Mouse (Mus musculus) retina, postnatal 7 days (tissue): ENCODE results near the gene Znrd1as.

Source experiments
- DNase-seq: peaks from one replicate; pipeline ENCODE4 v3.0.0-alpha.2; 2012; ENCODE audit warnings: low read depth, low spot score

Znrd1as gene

DNA sequence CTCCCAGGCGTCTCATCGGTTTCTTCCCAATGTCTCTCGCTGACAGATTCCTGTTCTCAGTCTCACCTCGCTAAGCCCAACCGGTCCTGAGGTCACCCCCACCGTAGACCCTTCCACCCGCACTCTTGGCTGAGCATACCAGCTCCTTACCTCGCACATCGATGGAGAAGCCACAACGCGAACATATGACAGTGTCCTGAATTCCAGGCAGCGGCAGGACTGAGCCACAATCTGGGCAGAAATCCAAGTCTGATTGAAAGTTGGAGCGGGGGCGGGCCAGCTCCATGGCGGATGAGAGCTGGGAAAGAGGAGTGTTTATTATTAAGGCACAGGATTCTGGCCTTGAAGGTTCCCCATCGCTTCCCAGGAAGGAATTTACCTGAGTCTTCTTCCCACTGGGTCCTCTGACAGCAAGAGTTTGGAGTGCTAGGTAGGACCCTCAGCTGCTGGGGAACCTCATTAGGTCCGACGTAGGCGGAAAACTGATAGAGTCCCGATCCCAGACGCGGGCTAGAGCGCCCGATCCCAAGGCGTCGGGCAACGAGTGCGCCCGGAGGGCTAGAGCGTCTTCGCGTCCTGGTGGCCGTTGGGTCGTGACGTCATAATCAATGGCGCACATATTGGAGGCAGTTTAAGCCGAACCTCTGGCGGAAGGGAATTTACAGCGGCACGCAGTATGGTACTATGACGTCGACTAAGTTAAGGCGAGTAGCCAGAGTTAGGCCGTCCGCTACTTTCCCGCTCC is at the start of gene Znrd1as, which contains the start of gene Znrd1:
Gene Znrd1as, plus strand, starts transcription at position 594 of the 745 bp plus-strand sequence.
Gene Znrd1, minus strand, starts transcription at position 561 of the 745 bp plus-strand sequence.
- DNase-seq = peak; percentile 97

DNA sequence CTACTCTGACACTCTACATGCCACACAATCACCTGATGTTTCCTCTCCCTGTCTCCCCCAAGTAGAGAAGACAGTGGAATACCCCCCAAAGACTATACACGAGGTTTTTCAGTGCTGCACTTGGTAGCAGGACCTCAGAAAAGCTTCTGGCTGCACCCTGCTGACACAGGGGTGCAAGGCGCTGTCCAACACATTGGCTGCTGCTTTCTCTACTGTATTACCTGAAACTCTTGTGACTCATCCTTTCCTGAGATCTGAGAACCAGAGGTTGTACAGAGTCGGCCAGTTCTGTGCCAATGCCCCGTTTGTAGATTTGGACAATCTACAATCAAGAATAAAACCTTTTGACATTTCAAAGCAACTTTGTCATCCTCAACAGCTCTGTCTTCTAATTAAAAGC is 48.6 kb upstream of the Znrd1as start:
- no peak for DNase-seq

DNA sequence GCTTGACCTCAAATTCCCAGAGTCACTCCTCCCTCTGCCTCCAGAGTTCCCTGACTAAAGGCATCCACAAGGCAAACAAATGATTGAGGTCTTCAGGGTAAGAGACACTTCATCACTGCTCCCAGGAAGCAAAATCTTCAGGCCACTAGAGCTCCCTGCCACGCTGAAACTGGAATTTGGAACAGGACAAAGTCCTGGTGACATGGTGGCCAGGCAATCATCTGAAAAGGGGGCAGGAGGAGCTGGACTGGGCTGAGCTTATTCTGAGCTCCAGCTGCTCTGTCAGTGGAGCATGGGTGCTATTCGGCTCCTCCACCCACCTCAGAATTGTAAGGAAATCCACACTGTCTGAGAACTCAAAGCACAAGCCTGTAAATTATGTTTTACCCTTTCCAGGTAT is 46.4 kb upstream of the Znrd1as start:
- DNase-seq = no peak

DNA sequence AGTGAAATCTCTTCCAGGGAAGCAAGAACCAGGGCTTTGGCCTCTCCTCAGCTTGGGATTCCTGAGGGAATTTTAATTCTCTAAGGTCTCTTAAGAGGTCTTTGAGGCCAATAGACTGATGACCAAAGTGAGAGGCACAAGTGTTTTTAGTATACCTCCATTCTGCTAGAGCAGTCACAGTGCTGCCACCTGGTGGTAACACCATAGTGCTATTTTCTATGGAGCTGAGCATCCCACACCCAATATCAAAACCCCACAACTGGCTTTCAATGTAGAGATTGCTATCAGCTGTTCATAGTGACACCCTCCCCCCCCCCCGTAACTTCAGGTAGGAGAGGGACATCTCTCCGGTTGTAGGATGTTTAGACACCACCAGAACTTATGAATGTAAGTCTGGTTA is 44.3 kb upstream of the Znrd1as start:
- peak; percentile 54 for DNase-seq

DNA sequence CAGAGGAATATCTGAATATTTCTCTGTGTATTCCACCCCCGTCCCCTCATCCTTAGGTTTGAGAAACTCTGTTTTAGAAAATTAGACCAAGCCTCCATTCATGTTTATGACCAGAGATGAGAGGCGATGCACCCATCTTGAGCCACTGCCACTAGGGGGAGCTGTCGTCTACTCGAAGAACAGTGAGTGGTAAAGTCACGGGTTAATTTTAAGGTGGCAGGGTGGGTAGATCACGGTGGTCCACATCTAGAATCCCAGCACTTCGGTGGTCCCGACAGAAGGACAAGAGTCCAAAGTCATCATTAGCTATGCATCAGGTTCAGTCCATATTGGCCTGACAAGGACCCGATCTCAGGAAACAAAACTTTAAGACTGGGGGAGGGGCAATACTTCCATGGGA is 43.3 kb upstream of the Znrd1as start:
- DNase-seq = peak; percentile 33

DNA sequence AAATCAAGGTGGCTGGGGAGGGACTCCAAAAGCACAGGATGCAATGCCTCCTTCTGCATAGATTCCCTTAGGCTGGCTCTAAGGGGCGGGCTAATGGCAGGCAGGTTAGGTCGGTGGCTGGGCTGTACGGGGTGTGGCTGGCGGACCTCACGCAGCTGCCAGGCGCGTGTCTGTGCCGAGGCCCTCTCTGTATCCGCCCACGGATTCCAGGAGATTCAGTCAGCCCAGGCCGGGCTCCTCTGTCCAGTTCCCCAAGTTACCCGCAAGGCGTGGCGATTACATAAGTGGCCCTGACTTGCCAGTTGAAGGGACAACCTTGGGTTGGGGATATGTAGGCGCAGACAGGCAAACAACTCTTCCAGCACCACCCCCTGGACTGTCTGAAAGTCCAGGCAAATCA is 38.2 kb upstream of the Znrd1as start:
- DNase-seq = no peak

DNA sequence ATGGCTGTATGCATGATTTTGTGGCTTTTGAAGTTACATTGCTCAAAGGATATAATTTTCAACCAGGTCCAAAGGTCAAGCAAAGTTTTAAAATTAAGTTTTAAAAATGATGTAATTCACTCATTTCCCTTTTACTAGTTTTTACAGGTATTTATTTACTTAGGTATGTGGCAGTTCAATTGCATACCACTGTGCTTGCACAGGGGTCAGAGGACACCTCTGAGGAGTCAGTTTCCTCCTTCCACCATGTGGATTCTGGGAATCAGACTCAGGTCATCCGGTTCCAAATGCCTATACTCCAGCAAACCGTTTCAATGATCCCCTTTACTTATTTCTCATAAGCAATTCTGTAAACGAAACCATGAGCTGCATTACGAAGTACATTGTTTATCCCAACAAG is 35.7 kb upstream of the Znrd1as start:
- DNase-seq = no peak

DNA sequence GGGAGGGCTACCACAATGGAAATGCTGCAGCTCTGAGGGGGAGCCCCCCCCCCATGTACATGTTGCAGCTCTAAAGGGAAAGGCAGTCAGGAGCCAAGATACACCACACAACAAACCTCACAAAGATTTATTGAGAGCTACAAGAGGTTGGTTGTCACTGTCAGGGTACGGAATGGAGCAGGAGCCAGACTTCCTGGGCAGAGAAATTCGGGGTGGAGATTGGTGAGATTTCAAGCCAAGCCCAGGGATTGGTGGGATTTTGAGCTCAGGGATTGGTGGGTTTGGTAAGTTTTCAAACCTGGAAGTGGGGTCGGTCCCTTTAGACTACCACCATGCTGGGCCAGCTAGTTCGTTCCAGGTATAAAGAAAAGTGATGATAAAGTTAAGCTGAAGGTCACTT is 34.9 kb upstream of the Znrd1as start:
- no peak for DNase-seq

DNA sequence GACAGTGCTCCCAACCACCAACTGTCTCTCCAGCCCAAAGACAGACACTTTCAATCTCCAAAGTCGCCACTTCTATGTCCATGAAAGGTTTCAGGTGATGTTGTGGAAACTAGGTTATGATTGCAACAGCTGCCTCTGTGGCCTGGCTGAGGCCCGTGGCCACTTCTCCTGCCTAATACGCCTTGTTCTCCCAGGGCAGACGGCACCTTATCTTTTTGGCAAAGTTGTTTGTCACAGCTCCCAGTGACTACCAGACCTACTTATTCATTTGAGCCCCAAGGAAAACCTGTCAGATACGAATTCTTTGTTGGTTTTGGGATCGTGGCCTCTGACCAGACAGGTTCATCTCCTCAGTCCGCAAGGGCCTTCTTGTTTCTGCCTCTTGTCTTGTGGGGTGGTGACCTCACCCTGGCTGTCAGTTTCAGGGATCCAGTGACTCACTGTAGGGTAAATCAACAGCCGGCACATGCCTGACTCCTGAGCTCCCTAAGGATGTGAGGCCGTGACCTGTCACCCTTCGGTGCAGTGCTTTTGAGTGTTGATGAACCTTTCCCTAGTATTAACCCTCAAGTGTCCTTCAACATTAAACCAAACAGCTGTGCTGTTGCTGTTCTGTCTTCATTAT is 30.8 kb upstream of the Znrd1as start:
- no peak for DNase-seq

DNA sequence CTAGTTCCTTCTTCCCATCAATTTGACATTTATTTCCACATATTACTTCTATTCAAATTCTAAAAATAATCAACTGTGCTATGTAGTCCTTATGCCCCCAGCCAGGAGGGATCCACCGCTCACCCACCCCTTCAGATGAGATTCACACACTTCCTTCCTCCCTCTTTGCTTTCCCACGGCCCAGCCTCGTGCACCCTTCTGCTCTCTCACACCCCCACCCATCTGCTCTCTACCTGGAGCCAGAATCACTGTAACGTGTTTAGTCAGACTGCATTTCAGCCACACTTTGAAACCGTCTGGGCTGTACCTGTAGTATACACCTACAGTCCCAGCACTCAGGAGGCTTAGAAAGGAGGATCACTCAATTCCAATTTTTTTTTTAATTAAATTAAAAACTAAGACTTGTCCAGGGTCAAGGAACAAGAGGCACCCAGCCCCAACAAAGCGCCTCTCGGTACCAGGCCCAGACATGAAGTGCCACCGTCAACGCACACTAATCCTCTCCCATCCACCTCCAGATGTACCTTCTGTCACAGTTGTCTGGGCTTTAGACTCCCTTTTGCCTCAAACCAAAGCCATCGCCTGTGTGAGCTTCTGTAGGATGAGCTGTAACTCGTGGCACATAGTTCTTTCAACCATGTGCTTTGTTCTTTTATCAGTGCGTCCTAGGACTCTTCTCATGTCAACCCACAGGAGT is 29.0 kb upstream of the Znrd1as start:
- DNase-seq = no peak

DNA sequence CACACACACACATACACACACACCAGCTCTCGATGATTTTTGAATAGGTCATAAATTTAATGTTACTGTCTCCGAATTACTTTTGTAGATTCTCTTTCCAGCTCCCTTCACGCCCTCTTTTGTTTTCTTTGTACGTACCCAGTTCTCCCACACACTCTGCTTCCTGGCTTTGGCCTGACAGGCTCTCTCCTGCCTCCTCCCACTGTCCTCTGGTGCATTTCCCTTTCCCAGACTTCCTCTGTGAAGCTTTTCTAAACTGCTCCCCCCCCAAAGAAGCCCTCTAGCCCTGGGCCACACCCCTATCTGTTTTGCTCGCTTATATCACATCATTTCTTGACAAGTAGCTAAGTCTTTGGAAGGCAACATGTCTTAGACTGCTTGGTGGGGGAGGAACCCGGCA is 28.2 kb upstream of the Znrd1as start:
- no peak for DNase-seq

DNA sequence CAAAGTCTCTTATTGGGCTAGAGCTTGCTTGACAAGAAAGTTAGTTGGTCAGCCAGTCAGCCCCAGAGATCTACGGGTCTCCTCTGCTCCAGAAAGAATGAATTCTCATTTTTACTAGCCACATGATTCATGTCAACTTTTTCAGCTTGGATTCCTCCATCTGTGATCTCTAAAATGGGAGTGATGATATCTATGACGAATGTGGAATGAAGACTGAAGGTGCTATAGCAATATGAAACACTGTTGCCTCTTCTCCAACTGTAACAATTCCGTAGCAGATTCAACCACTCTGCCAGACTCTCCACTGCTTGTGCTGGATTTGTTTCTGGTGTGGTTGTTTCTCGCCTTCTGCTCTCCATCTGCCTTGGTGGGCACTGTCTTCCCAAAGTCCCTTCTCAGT is 27.3 kb upstream of the Znrd1as start:
- DNase-seq = no peak

DNA sequence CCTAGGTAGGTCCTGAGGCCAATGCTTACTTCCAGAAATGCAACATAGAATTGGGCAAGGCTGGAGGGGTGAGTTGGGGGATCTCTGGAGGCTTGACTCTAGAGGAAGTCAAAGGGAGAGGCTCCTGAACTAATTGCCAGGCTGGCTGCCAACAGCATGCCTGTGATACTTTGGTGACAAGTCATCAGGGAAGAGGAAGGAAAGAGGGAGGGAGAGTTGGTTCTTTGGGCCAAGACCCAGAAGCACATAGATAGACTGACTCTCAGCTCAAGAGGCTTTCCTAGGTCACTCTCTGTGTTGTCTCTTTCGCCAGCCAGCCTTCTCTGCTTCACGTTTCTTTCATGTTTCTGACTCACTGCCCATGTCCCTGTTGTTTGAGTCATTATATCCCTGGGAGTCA is 26.6 kb upstream of the Znrd1as start:
- DNase-seq = no peak

DNA sequence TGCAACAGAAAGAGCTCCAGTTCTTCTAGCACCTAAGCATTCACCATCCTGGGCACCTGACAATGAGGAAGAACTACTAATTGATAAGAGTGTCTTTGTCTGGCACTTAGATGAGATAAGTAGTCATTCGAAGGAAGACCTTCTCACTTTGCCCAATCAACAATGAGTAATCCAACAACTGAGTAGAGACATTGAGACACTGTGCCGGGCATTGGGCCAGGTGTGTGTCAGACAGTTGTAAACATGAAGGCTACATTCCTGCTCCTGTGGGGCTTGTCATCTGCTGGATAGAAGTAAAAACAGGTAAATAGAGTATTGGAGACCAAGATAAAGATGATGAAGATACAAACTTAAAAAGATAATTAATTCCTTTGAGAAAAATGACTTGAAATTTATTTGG is 20.3 kb upstream of the Znrd1as start:
- DNase-seq = no peak

DNA sequence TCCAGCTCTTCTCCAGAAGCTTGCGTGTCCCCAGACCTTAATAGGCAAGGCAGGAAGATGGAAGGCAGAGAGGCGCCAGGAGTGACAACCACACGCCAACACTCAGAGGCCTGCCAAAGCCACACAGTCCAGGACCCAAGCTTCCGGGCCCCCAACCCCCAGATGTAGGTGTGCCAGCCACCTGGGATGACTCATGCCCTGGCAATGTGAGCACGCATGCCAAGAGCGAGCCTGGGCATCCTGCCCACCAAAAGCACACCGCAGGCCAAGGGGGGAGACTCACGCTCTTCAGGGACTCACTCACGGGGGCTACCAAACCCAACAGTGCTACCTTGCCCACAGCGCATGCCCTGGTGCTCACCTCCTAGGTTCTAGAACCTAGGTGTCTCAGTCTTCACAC is 16.0 kb upstream of the Znrd1as start:
- DNase-seq = no peak

DNA sequence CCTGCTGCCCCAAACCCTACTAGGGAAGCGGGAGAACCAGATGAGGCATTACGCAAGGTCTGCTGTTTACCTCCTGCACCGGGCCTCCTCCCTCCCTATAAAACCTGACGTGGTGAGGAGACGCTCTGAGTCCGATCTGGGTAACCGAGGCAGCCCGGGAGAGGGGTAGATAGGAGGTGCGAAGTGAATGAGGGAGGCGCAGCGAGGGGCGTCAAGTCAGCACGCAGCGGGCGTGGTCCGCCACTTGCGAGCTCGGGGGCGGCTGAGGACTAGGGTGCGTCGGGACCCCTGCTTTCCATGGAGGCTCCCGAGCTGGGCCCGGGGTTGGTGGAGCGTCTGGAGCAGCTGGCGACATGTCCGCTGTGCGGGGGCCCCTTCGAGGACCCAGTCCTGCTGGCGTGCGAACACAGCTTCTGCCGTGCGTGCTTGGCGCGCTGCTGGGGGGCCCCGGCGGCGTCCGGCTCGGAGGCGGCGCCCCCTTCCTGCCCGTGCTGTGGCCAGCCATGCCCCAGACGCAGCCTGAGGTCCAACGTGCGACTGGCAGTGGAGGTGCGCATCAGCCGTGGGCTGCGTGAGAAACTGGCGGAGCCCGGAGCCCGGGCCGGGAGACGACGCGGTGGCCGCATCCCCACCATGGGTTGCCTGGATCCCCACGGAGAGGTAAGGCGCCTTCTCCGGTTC is 15.5 kb upstream of the Znrd1as start, which contains the start of gene Rnf39:
Gene Rnf39, plus strand, starts transcription at position 128 of the 681 bp plus-strand sequence.
- no peak for DNase-seq

DNA sequence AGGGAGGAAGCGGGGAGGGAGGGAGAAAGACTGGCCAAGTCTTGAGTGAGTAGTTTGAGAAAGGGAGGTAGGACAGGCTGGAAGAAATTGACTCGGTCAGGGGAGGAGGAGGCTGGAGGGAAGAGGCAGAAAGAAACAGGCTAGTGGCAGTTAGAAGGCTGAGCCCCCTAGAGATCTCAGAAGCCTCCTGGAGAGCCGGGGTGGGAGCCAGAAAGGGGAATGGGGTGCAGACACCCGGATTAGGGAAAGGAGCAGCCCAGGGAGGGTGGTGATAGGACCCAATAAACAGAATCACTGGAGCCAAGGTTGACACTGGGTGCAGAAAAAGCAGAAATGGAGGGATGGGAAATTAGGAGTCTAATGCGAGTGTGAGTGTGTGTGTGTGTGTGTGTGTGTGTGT is 14.7 kb upstream of the Znrd1as start:
- DNase-seq = no peak

DNA sequence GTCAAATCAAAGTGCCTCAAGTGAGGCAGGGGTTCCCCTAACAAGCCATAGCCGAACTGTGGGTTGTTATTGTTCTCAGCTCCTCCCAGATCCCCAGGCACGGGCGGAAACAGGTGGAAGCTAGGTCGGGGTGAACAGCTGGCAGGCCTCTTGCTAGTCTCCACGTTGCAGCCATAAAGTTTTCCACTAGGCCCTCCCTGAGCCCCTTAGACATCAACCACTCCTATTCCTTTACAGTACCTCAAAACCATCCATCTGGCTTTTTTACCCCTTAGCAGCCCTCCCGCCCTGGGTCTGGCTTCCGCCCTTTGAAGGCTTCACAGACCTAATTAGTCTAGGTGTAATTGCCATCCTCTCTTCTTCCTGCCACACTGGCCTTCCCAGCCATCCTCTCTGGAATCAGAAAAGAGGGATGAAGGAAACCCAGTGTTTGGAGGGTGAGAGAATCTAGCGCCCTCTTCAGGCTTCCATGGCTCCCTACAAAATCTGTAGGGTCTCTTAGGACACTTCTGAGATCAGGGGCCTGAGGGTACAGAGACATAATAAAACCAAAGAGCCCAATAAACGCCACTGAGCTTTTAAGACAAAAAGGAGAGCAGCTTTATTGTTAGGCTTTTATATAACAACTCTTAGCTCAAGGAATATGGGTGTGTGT is 14.1 kb upstream of the Znrd1as start:
- no peak for DNase-seq

DNA sequence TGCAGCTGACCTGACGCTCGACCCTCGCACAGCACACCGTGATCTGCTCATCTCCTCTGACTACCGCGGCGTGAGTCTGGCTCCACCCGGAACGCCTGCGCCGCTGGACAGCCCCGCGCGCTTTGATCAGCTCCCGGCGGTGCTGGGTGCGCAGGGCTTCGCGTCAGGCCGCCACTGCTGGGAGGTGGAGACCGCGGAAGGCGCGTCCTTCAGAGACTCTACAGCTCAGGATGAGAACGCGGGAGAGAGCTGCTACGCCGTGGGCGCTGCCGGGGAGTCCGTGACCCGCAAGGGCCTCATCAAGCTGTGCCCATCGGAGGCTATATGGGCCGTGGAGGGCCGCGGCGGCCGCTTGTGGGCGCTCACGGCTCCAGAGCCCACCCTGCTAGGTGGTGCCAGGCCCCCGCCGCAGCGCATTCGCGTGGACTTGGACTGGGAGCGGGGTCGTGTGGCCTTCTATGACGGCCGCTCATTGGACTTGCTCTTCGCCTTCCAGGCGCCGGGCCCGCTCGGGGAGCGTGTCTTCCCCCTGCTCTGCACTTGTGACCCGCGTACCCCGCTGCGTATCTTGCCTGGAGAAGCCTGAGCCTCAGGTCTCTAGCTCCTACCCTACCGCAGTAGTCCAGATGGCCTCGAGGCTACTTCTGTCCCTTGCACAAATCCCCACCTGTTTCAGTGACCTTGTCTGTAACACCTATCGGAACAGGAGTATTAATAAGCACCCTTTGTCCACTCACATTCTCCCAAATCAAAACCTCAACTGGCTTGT is 11.2 kb upstream of the Znrd1as start:
- peak; percentile 43 for DNase-seq

DNA sequence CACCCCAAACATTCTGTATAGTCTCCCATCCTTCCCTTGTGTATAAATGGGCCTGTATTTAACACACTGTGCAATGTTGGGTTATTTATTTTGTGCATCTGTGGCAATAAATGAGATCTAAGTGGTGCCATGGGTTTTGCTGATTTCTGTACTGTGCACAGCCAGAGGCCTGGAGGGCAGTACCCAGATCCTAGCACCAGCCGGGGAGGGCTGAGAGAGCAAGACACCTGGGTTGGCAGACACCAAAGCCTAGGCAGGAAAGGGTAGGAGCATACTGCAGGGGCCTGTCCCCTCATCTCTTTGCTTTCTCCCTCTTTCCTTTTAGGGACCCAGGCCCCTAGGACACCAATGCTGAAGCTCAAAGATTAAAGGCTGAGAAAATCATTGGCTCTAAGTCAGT is 10.1 kb upstream of the Znrd1as start:
- DNase-seq = no peak

DNA sequence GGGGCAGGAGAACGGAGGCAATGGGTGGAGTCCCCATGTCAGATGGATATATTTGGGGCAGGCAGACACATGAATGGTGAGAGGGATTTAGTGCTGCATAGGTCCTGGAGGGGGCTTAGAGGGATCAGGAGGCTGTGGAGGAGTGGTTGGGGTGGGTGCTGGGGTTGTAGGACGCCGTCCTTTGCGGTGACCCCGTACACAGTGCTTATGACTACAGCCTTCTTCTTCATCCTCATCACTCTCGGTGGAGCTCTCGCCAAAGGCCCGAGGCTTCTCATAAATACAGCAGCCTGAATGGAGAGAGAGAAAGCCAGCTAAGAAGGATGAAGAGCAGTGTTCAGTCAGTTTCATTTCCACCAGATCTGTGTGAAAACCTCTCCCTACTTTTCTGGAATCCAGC is 9.1 kb upstream of the Znrd1as start:
- DNase-seq = no peak
